Mouse (Mus musculus) kidney, postnatal 14 days (tissue): ENCODE results near the gene Bglap3.
A peak's percentile ranks its signal among the peaks of the same experiment; 100 is the strongest.

Experiments used
- DNase-seq: peaks from one replicate; pipeline ENCODE4 v3.0.0; 2022; ENCODE audit warnings: mixed read lengths

The Bglap3 gene

GRCm38 (mm10) chr3:88334902-88335435, 37.6 kb downstream of the Bglap3 start:
- DNase-seq = no peak

- DNase-seq = peak; percentile 50
Observed at GRCm38 (mm10) chr3:88334029-88334658, 38.4 kb downstream of the Bglap3 start.

GRCm38 (mm10) chr3:88331282-88331681, 41.3 kb downstream of the Bglap3 start:
- DNase-seq = peak; percentile 46

- no peak for DNase-seq
Observed at GRCm38 (mm10) chr3:88328956-88329355, 43.6 kb downstream of the Bglap3 start.

GRCm38 (mm10) chr3:88324951-88325405, 47.6 kb downstream of the Bglap3 start, which contains the start of gene Glmp:
Gene Glmp, plus strand, starts transcription at chr3:88325023.
- DNase-seq = peak; percentile 75
